Mouse (Mus musculus) hindbrain, embryonic 15.5 days (tissue): ENCODE measurements at regions not wholly inside any gene's neighbourhood (a gene's known extent, or its start where the extent isn't known, plus 50 kb on each side); places are given as distances from the start of the nearest gene placed in this dataset.
A peak's percentile ranks its signal among the peaks of the same experiment; 100 is the strongest.

Experiments
- ATAC-seq: fragments of 200-750 bp; cut with Nextera tagmentation; 2 replicates; pipeline ENCODE4 v1.8.0; 2017; ENCODE audit warnings: low read depth, moderate number of reproducible peaks, moderate TSS enrichment; ENCODE audit not compliant: low FRiP score
- H3K27ac ChIP-seq: fragments of 300-500 bp; sonication (generic); replicated peaks from 2 replicates; pipeline ENCODE4 v1.5.1; 2015; ENCODE audit warnings: mild to moderate bottlenecking, inconsistent platforms
- H3K27me3 ChIP-seq: fragments of 300-500 bp; sonication (generic); 2 replicates; pipeline ENCODE4 v1.6.1; 2015; ENCODE audit warnings: control low read depth, inconsistent platforms
- H3K36me3 ChIP-seq: fragments of 300-500 bp; sonication (generic); 2 replicates; pipeline ENCODE4 v1.6.1; 2015; ENCODE audit warnings: control low read depth, inconsistent platforms
- H3K4me1 ChIP-seq: fragments of 300-500 bp; sonication (generic); replicated peaks from 2 replicates; pipeline ENCODE4 v1.6.1; 2015; ENCODE audit warnings: control low read depth, inconsistent platforms
- H3K4me2 ChIP-seq: fragments of 300-500 bp; sonication (generic); 2 replicates; pipeline ENCODE4 v1.6.1; 2015; ENCODE audit warnings: moderate library complexity, mild to moderate bottlenecking, inconsistent platforms
- H3K4me3 ChIP-seq: fragments of 300-500 bp; sonication (generic); 2 replicates; pipeline ENCODE4 v1.5.1; 2015; ENCODE audit warnings: mild to moderate bottlenecking, inconsistent platforms
- H3K9ac ChIP-seq: fragments of 300-500 bp; sonication (generic); 2 replicates; pipeline ENCODE4 v1.6.1; 2015; ENCODE audit warnings: inconsistent platforms
- H3K9me3 ChIP-seq: fragments of 300-500 bp; sonication (generic); 2 replicates; pipeline ENCODE4 v1.6.1; 2016; ENCODE audit warnings: control low read depth, inconsistent platforms
- WGBS: fragments of 180-500 bp; shearing (Covaris S2); methylation state at CpG from one replicate; pipeline ENCODE4 v1.1.7; 2015; 5-methylcytosine and 5-hydroxymethylcytosine counted together

DNA sequence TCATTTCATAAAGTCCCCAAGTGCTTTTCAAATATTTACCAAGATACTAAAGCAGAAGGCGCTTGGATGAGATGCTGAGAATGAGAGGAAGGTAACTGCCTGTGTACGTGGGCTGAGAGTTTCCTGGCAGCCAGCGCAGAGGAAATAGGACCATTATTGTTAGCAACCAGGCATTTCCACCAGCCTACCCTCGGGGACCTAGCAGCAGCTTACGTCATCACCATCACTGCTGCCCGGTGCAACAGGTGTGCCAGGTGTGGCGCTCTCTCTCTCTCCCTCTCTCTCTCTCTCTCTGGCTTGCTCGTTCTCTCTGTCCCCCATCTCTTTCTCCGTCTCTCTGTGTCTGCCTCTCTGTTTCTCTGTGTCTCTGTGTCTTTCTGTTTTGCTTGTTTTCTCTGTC is 55.1 kb upstream of the Fam222a start:
- Histone ChIP-seq H3K9ac (no peak overlapping the region), H3K36me3 (no peaks in the 10 kb centered on the region), H3K4me3 (no peak overlapping the region), H3K27ac (no peak overlapping the region), H3K4me2 (peak overlapping the region; percentile 26; the same call in 1 of the 2 replicates), H3K9me3 (no peaks in the 10 kb centered on the region), H3K4me1 (peaks cover 10% of the 10 kb centered on the region), H3K27me3 (no peaks in the 10 kb centered on the region)
- 22% methylated on average over 9 of the region's 9 CpGs for WGBS
- no peak for ATAC-seq

DNA sequence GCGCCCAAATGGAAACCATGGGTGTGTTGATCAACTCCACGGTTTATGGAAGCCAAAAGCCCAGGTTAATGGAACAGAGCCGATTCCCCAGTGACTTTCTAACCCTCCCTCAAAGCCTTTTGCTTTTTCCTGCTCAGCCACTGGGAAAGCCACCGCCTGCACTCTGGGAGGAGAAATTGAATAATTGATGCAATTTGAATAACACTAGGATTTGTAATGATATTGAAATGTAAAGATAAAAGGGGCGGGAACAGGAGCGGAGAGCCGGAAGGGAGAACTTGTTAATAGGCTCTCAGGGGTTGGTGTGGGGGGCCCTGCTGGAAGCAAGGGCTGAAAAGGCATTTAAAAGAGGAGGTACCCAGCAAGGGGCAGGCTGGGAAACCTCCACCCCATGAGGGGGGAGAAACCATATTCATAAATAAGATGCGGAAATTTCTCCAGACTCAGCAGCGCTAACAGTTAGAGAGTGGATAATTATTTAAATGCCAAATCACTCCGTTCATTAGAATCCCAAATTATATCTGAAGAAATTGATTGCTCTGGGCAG is 53.8 kb upstream of the Fam222a start:
- no peaks in the 10 kb centered on the region for H3K36me3 ChIP-seq
- 6% methylated on average over 10 of the region's 10 CpGs for WGBS
- H3K27me3 ChIP-seq: no peaks in the 10 kb centered on the region
- no peak overlapping the region for H3K9ac ChIP-seq
- H3K4me2 ChIP-seq: peak overlapping the region; percentile 13; the same call in 1 of the 2 replicates
- H3K27ac ChIP-seq: no peak overlapping the region
- H3K4me1 ChIP-seq: peaks cover 10% of the 10 kb centered on the region; the same call in 1 of the 2 replicates
- no peak overlapping the region for H3K4me3 ChIP-seq
- ATAC-seq: no peak
- H3K9me3 ChIP-seq: no peaks in the 10 kb centered on the region

DNA sequence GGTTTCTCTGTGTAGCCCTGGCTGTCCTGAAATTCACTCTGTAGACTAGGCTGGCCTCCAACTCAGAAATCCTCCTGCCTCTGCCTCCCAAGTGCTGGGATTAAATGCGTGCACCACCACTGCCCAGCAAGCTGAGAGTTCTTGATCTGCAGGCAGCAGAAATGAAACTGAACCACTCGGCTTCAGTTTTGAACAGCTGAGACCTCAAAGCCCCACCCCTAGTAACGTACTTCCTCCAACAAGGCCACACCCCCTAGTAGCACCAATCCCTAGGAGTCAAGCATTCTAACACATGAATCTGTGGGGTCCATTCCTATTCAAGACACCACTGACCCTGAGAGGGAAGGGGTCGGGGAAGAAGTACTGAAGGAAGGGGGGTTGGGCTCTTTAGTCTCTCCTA is 50.8 kb upstream of the Fam222a start:
- Histone ChIP-seq H3K27ac (no peak overlapping the region), H3K4me1 (peaks cover 23% of the 10 kb centered on the region), H3K9me3 (no peaks in the 10 kb centered on the region), H3K27me3 (no peaks in the 10 kb centered on the region), H3K9ac (no peak overlapping the region), H3K36me3 (no peaks in the 10 kb centered on the region), H3K4me3 (no peak overlapping the region), H3K4me2 (no peak overlapping the region)
- WGBS: 82% methylated on average over 4 of the region's 4 CpGs
- no peak for ATAC-seq

DNA sequence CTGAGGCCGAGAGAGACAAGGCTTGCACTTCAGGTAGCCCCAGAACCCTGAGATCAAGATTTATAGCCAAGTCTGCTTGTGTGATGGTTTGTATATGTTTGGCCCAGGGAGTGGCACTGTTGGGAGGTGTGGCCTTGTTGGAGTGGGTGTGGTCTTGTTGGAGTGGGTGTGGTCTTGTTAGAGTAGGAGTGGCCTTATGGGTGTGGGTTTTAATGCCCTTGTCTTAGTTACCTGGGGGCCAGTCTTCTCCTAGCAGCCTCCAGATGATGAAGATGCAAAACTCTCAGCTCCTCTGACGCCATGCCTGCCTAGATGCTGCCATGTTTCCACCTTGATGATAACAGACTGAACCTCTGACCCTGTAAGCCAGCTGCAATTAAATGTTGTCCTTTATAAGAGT is 49.8 kb upstream of the Fam222a start:
- Histone ChIP-seq H3K9me3 (no peaks in the 10 kb centered on the region), H3K9ac (no peak overlapping the region), H3K4me3 (no peak overlapping the region), H3K4me1 (peaks cover 20% of the 10 kb centered on the region), H3K27me3 (no peaks in the 10 kb centered on the region), H3K4me2 (no peak overlapping the region), H3K27ac (no peak overlapping the region), H3K36me3 (no peaks in the 10 kb centered on the region)
- 93% methylated on average over 2 of the region's 2 CpGs for WGBS
- ATAC-seq: no peak
